Mouse (Mus musculus) left cerebral cortex, adult 9 months (tissue): ENCODE data around the gene Usf1.

Source experiments
- DNase-seq, 2 experiments: peaks; one replicate each; pipeline ENCODE4 v3.0.0; 2022; ENCODE audit warnings: low spot score in 2 of 2

Usf1 gene

GRCm38 (mm10) chr1:171410947-171411484 is at the start of gene Usf1:
TSS of gene Usf1 (plus strand) at chr1:171411313.
- peak; percentile 88 to 95 for DNase-seq

- no peak for DNase-seq
Observed at GRCm38 (mm10) chr1:171365934-171366333, 45.2 kb upstream of the Usf1 start.

- DNase-seq = no peak
Observed at GRCm38 (mm10) chr1:171369845-171370556, 41.1 kb upstream of the Usf1 start, which contains the start of gene Nectin4. TSS of gene Nectin4 (plus strand) at chr1:171370099.

- DNase-seq = no peak
Observed at GRCm38 (mm10) chr1:171372880-171373279, 38.2 kb upstream of the Usf1 start.

- DNase-seq = no peak
Observed at GRCm38 (mm10) chr1:171373946-171374345, 37.2 kb upstream of the Usf1 start.

- DNase-seq = no peak
Observed at GRCm38 (mm10) chr1:171375646-171376097, 35.4 kb upstream of the Usf1 start.

GRCm38 (mm10) chr1:171378298-171378697 is 32.8 kb upstream of the Usf1 start:
- DNase-seq = no peak

- peak in 1 of 2 experiments; percentile 80 for DNase-seq
Observed at GRCm38 (mm10) chr1:171379935-171380599, 31.0 kb upstream of the Usf1 start.

- no peak for DNase-seq
Observed at GRCm38 (mm10) chr1:171382096-171382620, 29.0 kb upstream of the Usf1 start.

- no peak for DNase-seq
Observed at GRCm38 (mm10) chr1:171384361-171384760, 26.8 kb upstream of the Usf1 start.

GRCm38 (mm10) chr1:171385171-171385570 is 25.9 kb upstream of the Usf1 start:
- DNase-seq = no peak

- no peak for DNase-seq
Observed at GRCm38 (mm10) chr1:171387099-171387498, 24.0 kb upstream of the Usf1 start.

- peak; percentile 27 to 36 for DNase-seq
Observed at GRCm38 (mm10) chr1:171388376-171389102, 22.6 kb upstream of the Usf1 start, which contains the start of gene Arhgap30. TSS of gene Arhgap30 (plus strand) at chr1:171388954.

- no peak for DNase-seq
Observed at GRCm38 (mm10) chr1:171390101-171390500, 21.0 kb upstream of the Usf1 start.

GRCm38 (mm10) chr1:171401821-171402220 is 9.3 kb upstream of the Usf1 start:
- no peak for DNase-seq

GRCm38 (mm10) chr1:171402991-171403390 is 8.1 kb upstream of the Usf1 start:
- no peak for DNase-seq

GRCm38 (mm10) chr1:171407263-171407662 is 3.9 kb upstream of the Usf1 start:
- no peak for DNase-seq

- DNase-seq = no peak
Observed at GRCm38 (mm10) chr1:171410231-171410630, 882 bp upstream of the Usf1 start.

GRCm38 (mm10) chr1:171411492-171411941 is 404 bp downstream of the Usf1 start:
- peak in 1 of 2 experiments; percentile 31 for DNase-seq

GRCm38 (mm10) chr1:171412001-171412441 is 908 bp downstream of the Usf1 start:
- DNase-seq = no peak

GRCm38 (mm10) chr1:171412446-171412845 is 1.3 kb downstream of the Usf1 start:
- peak in 1 of 2 experiments; percentile 24 for DNase-seq

GRCm38 (mm10) chr1:171413608-171414007 is 2.5 kb downstream of the Usf1 start:
- DNase-seq = no peak
